Mouse (Mus musculus) small intestine, adult 2 months (tissue): ENCODE results near the gene Ptcd2. TPM values are rescaled to one million over a fixed set of nuclear protein-coding genes. Genes with fewer than 3 reads are reported as not detected.

Experiments used
- H3K27ac ChIP-seq: fragments of 200-500 bp; 2 replicates; pipeline ENCODE4 v1.5.1; 2012; ENCODE audit warnings: low read depth, low read length, control low read depth, inconsistent platforms; ENCODE audit not compliant: insufficient read depth
- H3K27me3 ChIP-seq: fragments of 200-500 bp; 2 replicates; pipeline ENCODE4 v1.6.1; 2012; ENCODE audit warnings: mild to moderate bottlenecking, moderate library complexity, low read length, inconsistent platforms; ENCODE audit not compliant: control insufficient read depth, insufficient read depth
- H3K36me3 ChIP-seq: fragments of 200-500 bp; 2 replicates; pipeline ENCODE4 v1.6.1; 2012; ENCODE audit warnings: mild to moderate bottlenecking, low read length, control low read depth, inconsistent platforms; ENCODE audit not compliant: control insufficient read depth, insufficient read depth
- H3K4me1 ChIP-seq: fragments of 200-500 bp; 2 replicates; pipeline ENCODE4 v1.6.1; 2012; ENCODE audit warnings: low read length, inconsistent platforms, mixed read lengths; ENCODE audit not compliant: control insufficient read depth, insufficient read depth, insufficient read length
- H3K4me3 ChIP-seq: fragments of 200-500 bp; 2 replicates; pipeline ENCODE4 v1.5.1; 2012; ENCODE audit warnings: low read depth, mild to moderate bottlenecking, control low read depth, inconsistent platforms, low read length, moderate library complexity
- CTCF ChIP-seq: fragments of 200-500 bp; IDR thresholded peaks from 2 replicates; pipeline ENCODE4 v1.5.1; 2012; ENCODE audit warnings: low read depth, mild to moderate bottlenecking, control low read depth, inconsistent platforms, low read length, moderate library complexity, mixed read lengths; ENCODE audit not compliant: insufficient replicate concordance, insufficient read length; ENCODE audit errors: extremely low read depth
- POLR2A ChIP-seq: fragments of 200-500 bp; IDR thresholded peaks from 2 replicates; pipeline ENCODE4 v1.6.1; 2012; ENCODE audit warnings: low read depth, mild to moderate bottlenecking, control low read depth, inconsistent platforms, low read length, moderate library complexity
- WGBS: fragments of 180-500 bp; shearing (Covaris S2); methylation state at CpG from one replicate; pipeline ENCODE4 v1.1.7; 2018; 5-methylcytosine and 5-hydroxymethylcytosine counted together
- polyA plus RNA-seq: library from polyadenylated mRNA; depleted of rRNA; stranded (reverse); fragments of >200 nt; gene quantifications from 2 replicates; pipeline ENCODE4 v1.2.3, GENCODE M21; 2012; rRNA removed

Gene Ptcd2
- polyA plus RNA-seq, 1 experiment = 9.4 TPM

GRCm38 (mm10) chr13:99277521-99277920, 67.0 kb downstream of the Ptcd2 start:
- H3K4me3 ChIP-seq = no peak overlapping the region
- 95% methylated on average over 3 of the region's 3 CpGs for WGBS
- no peak for TF ChIP-seq POLR2A
- TF ChIP-seq CTCF = no peak
- H3K4me1 ChIP-seq = no peaks in the 10 kb centered on the region
- no peaks in the 10 kb centered on the region for H3K27me3 ChIP-seq
- H3K36me3 ChIP-seq = no peaks in the 10 kb centered on the region
- H3K27ac ChIP-seq = no peak overlapping the region

GRCm38 (mm10) chr13:99272046-99272445, 72.5 kb downstream of the Ptcd2 start:
- Histone ChIP-seq H3K27ac (no peak overlapping the region), H3K27me3 (no peaks in the 10 kb centered on the region), H3K4me1 (no peaks in the 10 kb centered on the region), H3K36me3 (no peaks in the 10 kb centered on the region), H3K4me3 (no peak overlapping the region)
- no peak for TF ChIP-seq CTCF
- no peak for TF ChIP-seq POLR2A
- WGBS = 97% methylated on average over 3 of the region's 3 CpGs

Other genes with a start within 250 kb of the Ptcd2 start
- 1.2 and 2.0 TPM in 2 replicates for gene Zfp366, start 159.9 kb downstream of the Ptcd2 start, polyA plus RNA-seq
- gene Mrps27, start 81 bp upstream of the Ptcd2 start, polyA plus RNA-seq = 5.6 and 7.8 TPM in 2 replicates
- gene Map1b, start 171.8 kb upstream of the Ptcd2 start, polyA plus RNA-seq = 0.55 and 0.74 TPM in 2 replicates